In genomic region chr10:44391509-44392290, GRCm38 (mm10) we compare ENCODE assay signal across 13 mouse cellular contexts.
"Had no signal": no experiment of that assay in that cellular context is flagged by ENCODE, and none has a peak within 500 bp of the region (broad histone marks: within the 10 kb centered on the region; RNA-seq: fewer than 3 reads in every experiment).

No protein-coding gene starts in this region.

- H3K4me2 ChIP-seq: kidney, embryonic 15.5 days; liver, embryonic 13.5 days; midbrain, embryonic 11.5 days had no signal

- H3K4me1 ChIP-seq: kidney, embryonic 15.5 days had no signal

- H3K9me3 ChIP-seq: kidney, embryonic 15.5 days; liver, embryonic 13.5 days had no signal

- H3K27me3 ChIP-seq: kidney, embryonic 15.5 days; liver, embryonic 13.5 days had no signal

- H3K4me3 ChIP-seq: kidney, embryonic 15.5 days; left cerebral cortex, adult 2 months; liver, embryonic 13.5 days had no signal

- H3K27ac ChIP-seq: kidney, embryonic 15.5 days; left cerebral cortex, adult 2 months; liver, embryonic 13.5 days; stomach, postnatal 0 days had no signal

- H3K9ac ChIP-seq: kidney, embryonic 15.5 days; liver, embryonic 13.5 days had no signal

- DNase-seq: kidney, postnatal 10 days; kidney, postnatal 36 days; layer of hippocampus, postnatal 36 days; liver, embryonic 13.5 days; lung, adult 2 months; lung, postnatal 14 days; lung, postnatal 4 days; midbrain, embryonic 14.5 days; thymus, postnatal 36 days had no signal

- H3K36me3 ChIP-seq: kidney, embryonic 15.5 days; liver, embryonic 13.5 days had no signal
